Mouse (Mus musculus) stomach, embryonic 16.5 days (tissue): ENCODE measurements around the gene Olfml2a. TPM values are rescaled to one million over a fixed set of nuclear protein-coding genes. Genes with fewer than 3 reads are reported as not detected.

Experiments
- ATAC-seq: fragments of 200-750 bp; cut with Nextera tagmentation; 2 replicates; pipeline ENCODE4 v1.8.0; 2017; ENCODE audit warnings: moderate number of reproducible peaks, moderate TSS enrichment; ENCODE audit not compliant: insufficient read depth, low FRiP score
- H3K27ac ChIP-seq: fragments of 300-500 bp; sonication (generic); 2 replicates; pipeline ENCODE4 v1.5.1; 2014; ENCODE audit warnings: low read length
- H3K27me3 ChIP-seq: fragments of 300-500 bp; sonication (generic); 2 replicates; pipeline ENCODE4 v1.6.1; 2014; ENCODE audit warnings: low read length, control low read depth, mixed read lengths; ENCODE audit not compliant: control insufficient read depth, insufficient read depth
- H3K36me3 ChIP-seq: fragments of 300-500 bp; sonication (generic); 2 replicates; pipeline ENCODE4 v1.6.1; 2014; ENCODE audit warnings: low read length; ENCODE audit not compliant: control insufficient read depth, insufficient read depth
- H3K4me1 ChIP-seq: fragments of 300-500 bp; sonication (generic); 2 replicates; pipeline ENCODE4 v1.6.1; 2014; ENCODE audit warnings: low read length, control low read depth, mixed read lengths; ENCODE audit not compliant: control insufficient read depth, insufficient read depth
- H3K4me2 ChIP-seq: fragments of 300-500 bp; sonication (generic); 2 replicates; pipeline ENCODE4 v1.6.1; 2014; ENCODE audit warnings: low read depth, low read length, mixed read lengths
- H3K4me3 ChIP-seq: fragments of 300-500 bp; sonication (generic); replicated peaks from 2 replicates; pipeline ENCODE4 v1.5.1; 2014; ENCODE audit warnings: mild to moderate bottlenecking, low read length
- H3K9ac ChIP-seq: fragments of 300-500 bp; sonication (generic); 2 replicates; pipeline ENCODE4 v1.6.1; 2014; ENCODE audit warnings: low read length
- H3K9me3 ChIP-seq: fragments of 300-500 bp; sonication (generic); replicated peaks from 2 replicates; pipeline ENCODE4 v1.6.1; 2016; ENCODE audit warnings: low read length, control low read depth; ENCODE audit not compliant: control insufficient read depth
- WGBS: fragments of 180-500 bp; shearing (Covaris S2); extraction: QIAGEN DNeasy Blood & Tissue Kit; methylation state at CpG from one replicate; pipeline ENCODE4 v1.1.7; 2014; 5-methylcytosine and 5-hydroxymethylcytosine counted together
- polyA plus RNA-seq: library from polyadenylated mRNA; unstranded; fragments of >200 nt; fragmentation: Nextera tagmentation; extraction: Ambion mirVana; gene quantifications from 2 replicates; pipeline ENCODE4 v1.2.1, GENCODE M21; 2015

Gene Olfml2a
- polyA plus RNA-seq, 1 experiment from 2014 or later = 4.5 TPM

GRCm38 (mm10) chr2:38973223-38973622 lies 41.4 kb downstream of the Olfml2a start:
- ATAC-seq = no peak
- H3K27ac ChIP-seq = no peak overlapping the region
- no peaks in the 10 kb centered on the region for H3K9me3 ChIP-seq
- no peaks in the 10 kb centered on the region for H3K4me1 ChIP-seq
- no peak overlapping the region for H3K9ac ChIP-seq
- no peaks in the 10 kb centered on the region for H3K36me3 ChIP-seq
- no peak overlapping the region for H3K4me2 ChIP-seq
- no peaks in the 10 kb centered on the region for H3K27me3 ChIP-seq
- H3K4me3 ChIP-seq = no peak overlapping the region
- 19% methylated on average over 2 of the region's 2 CpGs for WGBS

GRCm38 (mm10) chr2:38973701-38974100 lies 41.9 kb downstream of the Olfml2a start:
- no peak overlapping the region for H3K9ac ChIP-seq
- H3K27ac ChIP-seq = no peak overlapping the region
- no peaks in the 10 kb centered on the region for H3K9me3 ChIP-seq
- no peak for ATAC-seq
- H3K36me3 ChIP-seq = no peaks in the 10 kb centered on the region
- no peaks in the 10 kb centered on the region for H3K4me1 ChIP-seq
- no peak overlapping the region for H3K4me2 ChIP-seq
- H3K27me3 ChIP-seq = no peaks in the 10 kb centered on the region
- WGBS = 71% methylated on average over 7 of the region's 7 CpGs
- H3K4me3 ChIP-seq = no peak overlapping the region

- no peak overlapping the region for H3K9ac ChIP-seq
- no peaks in the 10 kb centered on the region for H3K27me3 ChIP-seq
- H3K4me3 ChIP-seq = no peak overlapping the region
- H3K4me2 ChIP-seq = no peak overlapping the region
- no peak for ATAC-seq
- no peaks in the 10 kb centered on the region for H3K36me3 ChIP-seq
- H3K9me3 ChIP-seq = no peaks in the 10 kb centered on the region
- 42% methylated on average over 2 of the region's 2 CpGs for WGBS
- no peak overlapping the region for H3K27ac ChIP-seq
- H3K4me1 ChIP-seq = no peaks in the 10 kb centered on the region
These were observed 42.4 kb downstream of the Olfml2a start for GRCm38 (mm10) chr2:38974171-38974570.

- Histone ChIP-seq H3K4me3 (no peak overlapping the region), H3K9me3 (no peaks in the 10 kb centered on the region), H3K27me3 (no peaks in the 10 kb centered on the region), H3K27ac (no peak overlapping the region), H3K9ac (no peak overlapping the region), H3K4me2 (no peak overlapping the region), H3K4me1 (no peaks in the 10 kb centered on the region), H3K36me3 (no peaks in the 10 kb centered on the region)
- WGBS = 72% methylated on average over 3 of the region's 3 CpGs
- no peak for ATAC-seq
These were observed 43.4 kb downstream of the Olfml2a start for GRCm38 (mm10) chr2:38975181-38975580.

DNA sequence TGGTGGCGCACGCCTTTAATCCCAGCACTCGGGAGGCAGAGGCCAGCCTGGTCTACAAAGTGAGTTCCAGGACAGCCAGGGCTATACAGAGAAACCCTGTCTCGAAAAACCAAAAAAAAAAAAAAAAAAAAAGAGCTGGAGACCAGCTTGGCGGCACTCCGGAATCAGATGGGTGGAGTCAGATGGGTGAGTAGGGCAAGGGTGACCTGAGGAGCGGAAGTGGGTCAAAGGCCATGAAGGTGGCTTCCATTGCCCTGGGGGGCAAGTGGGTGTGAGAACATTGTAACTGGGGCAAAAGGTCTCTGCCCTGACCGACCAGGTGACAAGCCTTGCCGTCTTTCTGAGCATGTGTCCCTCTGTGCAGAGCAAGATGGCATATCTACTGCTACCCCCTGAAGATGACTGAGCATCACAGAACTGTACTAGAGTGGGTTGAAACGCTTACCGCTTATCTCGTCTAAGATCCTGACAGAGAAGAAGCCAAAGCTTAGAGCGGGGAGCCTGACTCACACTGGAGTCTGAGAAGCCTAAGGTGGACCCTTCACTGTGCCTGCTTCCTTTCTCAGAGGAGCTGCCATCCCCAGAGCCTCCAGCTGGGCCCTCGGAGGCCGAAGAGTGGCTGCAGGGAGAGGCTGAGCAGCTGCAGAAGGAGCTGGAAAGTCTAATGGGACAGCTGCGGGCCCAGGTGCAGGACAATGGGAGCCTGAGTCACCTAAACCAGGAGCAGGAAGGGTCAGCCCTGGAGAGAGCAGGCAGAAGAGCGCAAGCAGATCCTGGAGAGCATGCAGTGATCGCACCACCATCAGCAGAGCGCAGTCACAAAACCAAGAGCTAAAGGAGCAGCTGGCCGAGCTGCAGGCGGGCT lies 44.4 kb downstream of the Olfml2a start:
- no peaks in the 10 kb centered on the region for H3K36me3 ChIP-seq
- no peaks in the 10 kb centered on the region for H3K9me3 ChIP-seq
- no peak overlapping the region for H3K4me3 ChIP-seq
- WGBS = 79% methylated on average over 20 of the region's 21 CpGs
- ATAC-seq = no peak
- no peak overlapping the region for H3K4me2 ChIP-seq
- H3K27ac ChIP-seq = no peak overlapping the region
- H3K9ac ChIP-seq = no peak overlapping the region
- no peaks in the 10 kb centered on the region for H3K4me1 ChIP-seq
- H3K27me3 ChIP-seq = no peaks in the 10 kb centered on the region

- Histone ChIP-seq H3K4me2 (no peak overlapping the region), H3K9me3 (no peaks in the 10 kb centered on the region), H3K4me1 (no peaks in the 10 kb centered on the region), H3K27ac (no peak overlapping the region), H3K9ac (no peak overlapping the region), H3K36me3 (no peaks in the 10 kb centered on the region), H3K27me3 (no peaks in the 10 kb centered on the region), H3K4me3 (no peak overlapping the region)
- 73% methylated on average over 4 of the region's 4 CpGs for WGBS
- ATAC-seq = no peak
These were observed 46.1 kb downstream of the Olfml2a start for GRCm38 (mm10) chr2:38977837-38978236.

DNA sequence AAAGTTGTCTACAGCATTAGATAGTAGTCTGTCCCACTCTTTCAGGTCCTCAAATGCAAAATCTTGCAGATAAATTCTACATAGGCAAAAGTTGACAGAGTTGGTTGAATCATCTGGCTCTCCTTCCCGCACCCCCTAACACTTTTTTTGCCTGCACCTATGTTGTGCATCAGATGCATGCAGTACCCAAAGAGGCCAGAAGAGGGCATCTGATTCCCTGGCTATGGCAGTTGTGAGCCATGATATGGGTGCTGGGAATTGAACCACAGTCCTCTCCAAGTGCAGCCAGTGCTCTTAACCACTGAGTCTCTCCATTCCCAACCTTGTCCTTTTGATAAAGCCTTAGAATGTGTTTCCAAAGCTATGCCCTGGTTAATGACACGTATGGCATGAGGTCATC lies 51.7 kb downstream of the Olfml2a start:
- no peaks in the 10 kb centered on the region for H3K36me3 ChIP-seq
- no peak overlapping the region for H3K27ac ChIP-seq
- no peaks in the 10 kb centered on the region for H3K9me3 ChIP-seq
- no peak overlapping the region for H3K4me3 ChIP-seq
- WGBS = 93% methylated on average over 2 of the region's 2 CpGs
- H3K4me2 ChIP-seq = no peak overlapping the region
- H3K9ac ChIP-seq = no peak overlapping the region
- H3K4me1 ChIP-seq = peaks cover 7% of the 10 kb centered on the region
- no peaks in the 10 kb centered on the region for H3K27me3 ChIP-seq
- no peak for ATAC-seq

DNA sequence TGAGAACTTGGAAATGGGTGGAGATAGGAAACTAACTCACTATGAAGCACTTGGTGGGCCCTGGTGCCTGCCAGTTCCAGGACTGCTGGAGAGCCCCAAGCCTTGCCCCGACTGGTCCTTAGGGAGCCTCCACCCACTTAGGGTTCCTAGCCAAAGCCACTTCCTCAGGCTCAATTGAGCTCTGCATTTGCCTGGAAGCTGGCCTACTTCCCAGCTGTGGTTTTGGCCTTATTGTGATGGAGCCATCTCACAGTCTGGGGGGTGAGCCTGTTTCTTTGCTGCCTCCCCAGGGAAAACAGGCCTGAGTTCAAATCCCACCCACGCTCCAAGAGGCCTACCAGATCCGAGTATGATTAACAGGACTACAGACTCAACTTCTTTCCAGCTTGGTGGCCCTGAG lies 54.8 kb downstream of the Olfml2a start:
- no peak for ATAC-seq
- no peak overlapping the region for H3K27ac ChIP-seq
- no peak overlapping the region for H3K4me2 ChIP-seq
- 78% methylated on average over 3 of the region's 3 CpGs for WGBS
- H3K9ac ChIP-seq = no peak overlapping the region
- H3K9me3 ChIP-seq = no peaks in the 10 kb centered on the region
- H3K27me3 ChIP-seq = no peaks in the 10 kb centered on the region
- H3K36me3 ChIP-seq = no peaks in the 10 kb centered on the region
- no peak overlapping the region for H3K4me3 ChIP-seq
- H3K4me1 ChIP-seq = peaks cover 7% of the 10 kb centered on the region

DNA sequence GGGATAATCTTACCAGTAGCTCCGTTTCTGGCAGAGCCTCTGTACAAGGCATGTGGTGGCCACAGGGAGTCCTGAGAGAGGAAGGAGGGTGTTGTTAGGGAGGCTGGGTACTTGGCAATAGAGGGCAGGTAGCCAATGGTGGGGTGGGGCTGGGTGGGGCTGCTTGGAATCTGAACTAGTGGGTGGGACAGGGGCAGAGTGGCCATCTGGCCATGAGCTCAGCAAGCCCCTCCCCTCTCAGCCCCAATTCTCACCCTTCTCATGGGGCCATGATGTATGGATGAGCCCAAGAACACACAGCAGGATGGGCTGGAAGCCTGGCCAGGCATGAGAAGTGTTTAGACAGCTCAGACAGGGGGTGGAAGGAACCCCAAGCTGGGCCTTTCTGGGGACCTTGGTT lies 55.6 kb downstream of the Olfml2a start:
- Histone ChIP-seq H3K9ac (no peak overlapping the region), H3K27ac (peak overlapping the region; percentile 79; the same call in 1 of the 2 replicates), H3K4me1 (peaks cover 11% of the 10 kb centered on the region), H3K36me3 (no peaks in the 10 kb centered on the region), H3K9me3 (no peaks in the 10 kb centered on the region), H3K27me3 (no peaks in the 10 kb centered on the region), H3K4me3 (no peak overlapping the region), H3K4me2 (no peak overlapping the region)
- 55% methylated on average over 1 of the region's 1 CpGs for WGBS
- ATAC-seq = no peak; the same call in 1 of the 2 replicates
